Mouse (Mus musculus): ENCODE data around the gene Sh2d1b2. TPM values are rescaled to one million over a fixed set of nuclear protein-coding genes. Genes with fewer than 3 reads are reported as not detected.
A peak's percentile ranks its signal among the peaks of the same experiment; 100 is the strongest.

Sh2d1b2 gene
- total RNA-seq, 2 experiments from 2014 or later: not detected

DNA sequence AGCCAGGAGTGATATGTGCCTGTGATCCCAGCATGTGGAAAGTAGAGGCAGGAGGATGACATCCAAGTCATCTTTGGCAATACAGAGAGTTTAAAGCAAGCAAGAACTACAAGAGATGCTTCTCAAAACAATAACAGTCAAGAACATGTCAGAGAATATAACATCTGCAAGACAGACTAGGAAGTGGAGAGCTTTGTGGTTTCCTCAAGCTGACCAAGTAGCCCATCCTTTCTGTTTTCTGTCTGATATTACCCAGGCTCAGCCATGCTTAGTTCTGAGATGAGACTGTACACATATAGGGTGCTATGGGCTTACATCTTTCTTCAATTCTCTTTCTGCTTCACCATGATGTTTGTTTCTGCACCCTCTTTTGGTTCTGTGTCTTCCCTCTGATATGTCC lies 40.7 kb downstream of the Sh2d1b2 start:
- intact Hi-C loops (cut with DNase I): no loop called here

GRCm38 (mm10) chr1:170277016-170277415 lies 44.5 kb downstream of the Sh2d1b2 start, which contains the start of gene Sh2d1b1:
Sh2d1b1 (plus strand) TSS chr1:170277320.
- intact Hi-C loops (cut with DNase I): no loop called here
- DNase-seq: no peak

More for the DNA sequence above, 40.7 kb downstream of the Sh2d1b2 start:
- DNase-seq: no peak

DNA sequence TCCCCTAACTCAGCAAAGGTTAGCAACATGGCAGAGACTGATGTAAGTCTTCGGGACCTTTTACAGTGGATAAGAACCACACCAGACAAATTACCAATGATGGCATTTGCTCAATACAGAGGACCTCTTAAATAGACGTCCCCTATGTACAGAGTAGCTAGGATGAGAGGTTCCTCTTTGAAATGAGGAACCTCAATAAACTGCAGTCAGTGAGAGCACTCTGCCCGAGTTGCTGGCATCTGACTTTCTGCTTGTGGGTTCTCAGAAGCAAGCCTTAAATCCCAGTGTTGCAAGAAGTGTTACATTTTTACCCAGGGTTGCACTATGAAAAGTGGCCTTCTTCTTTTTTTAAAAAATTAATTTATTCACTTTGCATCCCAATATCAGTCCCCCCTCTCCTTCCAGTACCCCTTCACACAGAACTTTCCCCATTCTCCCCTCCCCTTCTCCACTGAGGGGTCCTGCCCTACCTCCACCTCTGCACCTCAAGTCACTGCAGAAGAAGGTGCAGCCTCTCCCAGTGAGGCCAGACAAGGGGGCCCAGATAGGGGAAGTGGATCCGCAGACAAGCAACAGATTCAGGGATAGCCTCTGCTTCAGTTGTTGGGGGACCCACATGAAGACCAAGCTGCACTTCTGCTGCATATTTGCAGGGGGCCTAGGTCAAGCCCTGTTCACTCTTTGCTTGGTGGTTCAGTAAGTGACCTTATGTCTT lies 50.0 kb downstream of the Sh2d1b2 start:
- intact Hi-C loops (cut with DNase I): no loop called here
- DNase-seq: no peak

- DNase-seq: peak; percentile 65 to 77
- intact Hi-C loops (cut with DNase I): loop anchor here (5.0 kb wide), 3 partner anchors 300 to 550 kb away; no protein-coding TSS in a partner anchor
These were observed 59.8 kb downstream of the Sh2d1b2 start for GRCm38 (mm10) chr1:170292239-170292951.

DNA sequence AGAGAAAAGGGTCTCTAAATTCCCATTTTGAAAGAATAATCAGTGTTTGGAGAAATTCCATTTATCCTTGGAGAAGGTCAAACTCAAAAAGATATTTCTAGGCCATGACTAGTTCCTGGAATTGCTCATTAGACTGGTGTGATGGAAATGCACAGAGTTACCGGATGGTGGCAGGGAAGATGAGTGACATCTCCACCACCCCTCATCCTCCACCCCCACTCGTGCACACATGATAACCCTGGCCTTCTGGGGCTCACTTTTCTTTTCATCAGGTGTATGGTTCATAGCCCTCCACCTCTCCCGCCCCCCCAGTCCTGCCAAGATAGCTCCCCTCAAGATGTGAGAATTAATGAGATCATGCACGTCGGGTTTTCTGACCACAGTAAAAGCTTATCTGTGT lies 60.7 kb downstream of the Sh2d1b2 start:
- DNase-seq: no peak
- intact Hi-C loops (cut with DNase I): loop anchor here (1.0 to 5.0 kb wide), 4 partner anchors 299 to 549 kb away; no protein-coding TSS in a partner anchor

- intact Hi-C loops (cut with DNase I): loop anchor here (5.0 kb wide), 3 partner anchors 297 to 547 kb away; no protein-coding TSS in a partner anchor
- DNase-seq: no peak
These were observed 62.4 kb downstream of the Sh2d1b2 start for GRCm38 (mm10) chr1:170294786-170295570.

GRCm38 (mm10) chr1:170299496-170299895 lies 66.9 kb downstream of the Sh2d1b2 start:
- no peak for DNase-seq

GRCm38 (mm10) chr1:170301686-170302085 lies 69.1 kb downstream of the Sh2d1b2 start:
- intact Hi-C loops (cut with DNase I): no loop called here
- no peak for DNase-seq

More at GRCm38 (mm10) chr1:170299496-170299895, 66.9 kb downstream of the Sh2d1b2 start:
- intact Hi-C loops (cut with DNase I): no loop called here

GRCm38 (mm10) chr1:170302456-170302855 lies 69.9 kb downstream of the Sh2d1b2 start:
- no peak for DNase-seq
- intact Hi-C loops (cut with DNase I): no loop called here

GRCm38 (mm10) chr1:170303103-170303502 lies 70.6 kb downstream of the Sh2d1b2 start:
- intact Hi-C loops (cut with DNase I): no loop called here
- DNase-seq: no peak

Other genes with a start within 250 kb of the Sh2d1b2 start
- 10 to 100 TPM; 27.8 to 30.5 TPM for gene Ddr2, start 122.0 kb upstream of the Sh2d1b2 start, total RNA-seq (2021)
- 10 to 100 TPM; 47.0 to 48.0 TPM for gene Uap1, start 57.8 kb upstream of the Sh2d1b2 start, total RNA-seq (2021)
- 10 to 100 TPM; 21.2 to 22.2 TPM for gene Uhmk1, start 17.4 kb upstream of the Sh2d1b2 start, total RNA-seq (2021)
- under 1 TPM; 0.10 to 0.12 TPM for gene Sh2d1b1, start 44.6 kb downstream of the Sh2d1b2 start, total RNA-seq (2021)
- 1 to 10 TPM; 7.5 to 8.8 TPM for gene Gm7694, start 73.6 kb downstream of the Sh2d1b2 start, total RNA-seq (2021)
- not detected for gene Spata46, start 76.1 kb downstream of the Sh2d1b2 start, total RNA-seq (2021)

Data from heart, postnatal 10 days (tissue).